In the genomic region with DNA sequence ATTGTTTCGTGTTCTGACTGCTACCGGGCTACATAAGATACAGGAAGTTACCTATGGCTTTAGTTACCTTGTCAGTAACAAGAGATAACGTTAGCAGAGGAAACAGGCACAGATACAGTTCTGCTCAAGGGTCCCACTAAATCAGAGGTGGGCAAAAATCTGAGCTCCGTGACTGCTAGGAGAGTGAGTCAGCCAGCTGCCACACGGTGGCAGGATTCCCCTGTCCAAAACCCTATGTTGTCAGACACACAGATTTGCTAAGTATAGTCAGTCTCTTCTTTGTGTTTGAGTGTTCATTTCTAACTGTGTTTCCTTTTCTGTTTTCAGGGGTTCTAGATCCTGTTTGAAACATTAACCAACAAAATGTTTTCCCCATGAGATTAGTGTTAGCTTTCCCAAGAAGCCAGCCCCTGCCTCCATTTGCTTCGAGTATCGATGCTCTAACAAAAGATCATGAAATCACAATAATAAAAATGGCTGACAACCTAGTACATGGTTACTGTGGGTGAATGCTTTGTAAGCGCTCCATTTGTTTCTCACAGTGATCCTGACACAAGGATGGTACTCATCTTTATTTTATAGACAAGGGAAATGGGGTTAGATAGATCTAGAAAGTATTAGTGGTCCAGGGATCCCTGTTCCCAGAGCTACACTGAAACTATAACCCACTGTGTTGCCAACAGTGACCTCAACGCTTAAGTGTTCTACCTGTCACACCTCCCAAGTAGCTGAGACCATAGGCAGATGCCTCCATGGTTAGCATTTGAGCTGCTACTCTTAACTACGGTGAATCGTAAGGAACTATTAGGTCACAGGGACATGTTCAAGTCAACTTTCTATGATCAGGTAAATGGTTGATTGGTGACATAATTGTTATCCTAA, we compare ENCODE assay signal across 9 mouse cellular contexts. TPM values are rescaled to one million over a fixed set of nuclear protein-coding genes. Genes with fewer than 3 reads are reported as not detected.
DNase-seq lines count a peak whose midpoint lies in the region; ATAC-seq and TF ChIP-seq lines count a peak whose summit lies in the region.
"Had no signal": no experiment of that assay in that cellular context is flagged by ENCODE, and none has a peak within 500 bp of the region (broad histone marks: within the 10 kb centered on the region; RNA-seq: fewer than 3 reads in every experiment).

No protein-coding gene starts in this region.

- in situ Hi-C loops in ES-E14 (cut with MboI; ENCODE audit: low sequenced_read_pairs in 2 of 2, unreplicated experiment in 2 of 2) = loop anchor here in 1 of 2 experiments (25.0 kb wide), 1 partner anchor 386 kb away; no protein-coding TSS in a partner anchor

- WGBS in hindbrain, embryonic 12.5 days = 63% methylated on average over 11 of the region's 11 CpGs

- no peak overlapping the region for H3K4me3 ChIP-seq in ES-E14 (ENCODE audit: insufficient read depth in 1 of 2, low read depth in 1 of 2, low read length in 2 of 2, poor library complexity in 1 of 2, severe bottlenecking in 1 of 2)
- H3K4me3 ChIP-seq in hindbrain, embryonic 12.5 days = no peak overlapping the region

- ATAC-seq in hindbrain, embryonic 12.5 days (ENCODE audit: low FRiP score) = peak; percentile 85
- peak; percentile 75 for ATAC-seq in megakaryocyte-erythroid progenitor cell, adult 5-6 weeks (replicated peaks; ENCODE audit: low FRiP score, low TSS enrichment, poor library complexity, severe bottlenecking)

- DNase-seq in adrenal gland, adult (ENCODE audit: inconsistent age in 2 of 2, low spot score in 1 of 2) = peak; percentile 34 to 74
- no peak for DNase-seq in adrenal gland, postnatal 4 days (ENCODE audit: low spot score in 2 of 2)
- no peak for DNase-seq in ES-E14 (ENCODE audit: low read depth, low spot score)
- peak; percentile 38 for DNase-seq in fibroblast of lung, adult 2 months (ENCODE audit: low read depth)
- peak; percentile 30 for DNase-seq in layer of hippocampus, adult 9-10 months (ENCODE audit: low spot score)
- DNase-seq in splenic B cell, adult 2 months (ENCODE audit: low read depth, low spot score) = peak; percentile 36

- H3K4me2 ChIP-seq in hindbrain, embryonic 12.5 days (replicated peaks) = no peak overlapping the region

- no peak overlapping the region for H3K27ac ChIP-seq in ES-E14 (ENCODE audit: insufficient read depth, low read depth, low read length, poor library complexity, severe bottlenecking)
- no peak overlapping the region for H3K27ac ChIP-seq in hindbrain, embryonic 12.5 days

- H3K4me1 ChIP-seq in ES-E14 (ENCODE audit: control insufficient read depth in 2 of 2, insufficient read depth in 2 of 2, low read length in 2 of 2, poor library complexity in 1 of 2) = peaks cover 5 to 8% of the 10 kb centered on the region in 2 experiments; a peak in 3 of 4 replicates
- H3K4me1 ChIP-seq in hindbrain, embryonic 12.5 days = no peaks in the 10 kb centered on the region

- H3K9ac ChIP-seq in ES-E14 (ENCODE audit: insufficient read depth, low read depth, low read length, poor library complexity, severe bottlenecking) = no peak overlapping the region
- H3K9ac ChIP-seq in hindbrain, embryonic 12.5 days = no peak overlapping the region

- peaks cover 3% of the 10 kb centered on the region for H3K36me3 ChIP-seq in ES-E14 (ENCODE audit: control insufficient read depth, insufficient read depth, low read length, poor library complexity, severe bottlenecking)
- peaks cover 2% of the 10 kb centered on the region; the same call in 1 of the 2 replicates for H3K36me3 ChIP-seq in hindbrain, embryonic 12.5 days
- 0 out of 2 replicates have a peak, but pooled peaks cover under 1% of the 10 kb centered on the region for H3K36me3 ChIP-seq in splenic B cell, adult 2 months (ENCODE audit: control insufficient read depth, insufficient read depth, low read length, poor library complexity, severe bottlenecking)

- no peaks in the 10 kb centered on the region for H3K27me3 ChIP-seq in hindbrain, embryonic 12.5 days
- no peaks in the 10 kb centered on the region for H3K27me3 ChIP-seq in splenic B cell, adult 2 months (ENCODE audit: control insufficient read depth, insufficient read depth, low read length, poor library complexity, severe bottlenecking)

- no peaks in the 10 kb centered on the region for H3K9me3 ChIP-seq in ES-E14 (ENCODE audit: control insufficient read depth, insufficient read depth, low read depth, low read length)
- no peaks in the 10 kb centered on the region for H3K9me3 ChIP-seq in hindbrain, embryonic 12.5 days (replicated peaks)

TF ChIP-seq in ES-E14, 5 proteins besides CTCF, POLR2A, EP300 and RAD21:
- TF ChIP-seq CHD2 (IDR thresholded peaks at IDR 0.05; ENCODE audit: low read depth, low read length) = no peak
- TF ChIP-seq ZC3H11A (IDR thresholded peaks at IDR 0.05; ENCODE audit: borderline replicate concordance, low read depth, low read length) = peak; percentile 96

RNA-seq across cellular contexts. Expression of gene Rad1, which starts 15.3 kb away (rescaled TPM):
- total RNA-seq in adrenal gland, postnatal 4 days (2021) = 10 to 100 TPM; 16.8 to 17.0 TPM
- 29.0 and 36.6 TPM in 2 replicates for total RNA-seq in ES-E14 (2012; rRNA removed)
- polyA plus RNA-seq in hindbrain, embryonic 12.5 days (2016; fragmentation: Nextera tagmentation; extraction: Ambion mirVana) = 32.2 and 33.9 TPM in 2 replicates
- 31.5 and 46.9 TPM in 2 replicates for total RNA-seq in megakaryocyte-erythroid progenitor cell, adult 5-6 weeks (2014; fragmentation: Nextera tagmentation)
- 23.1 and 23.4 TPM in 2 replicates for total RNA-seq in megakaryocyte-erythroid progenitor cell, adult 5-6 weeks (2017)

RNA-seq across cellular contexts. Expression of gene Brix1, which starts 15.3 kb away (rescaled TPM):
- 10 to 100 TPM; 58.6 to 60.3 TPM for total RNA-seq in adrenal gland, postnatal 4 days (2021)
- 35.7 and 54.7 TPM in 2 replicates for total RNA-seq in ES-E14 (2012; rRNA removed)
- 91.0 and 102 TPM in 2 replicates for polyA plus RNA-seq in hindbrain, embryonic 12.5 days (2016; fragmentation: Nextera tagmentation; extraction: Ambion mirVana)
- total RNA-seq in megakaryocyte-erythroid progenitor cell, adult 5-6 weeks (2014; fragmentation: Nextera tagmentation) = 63.7 and 68.4 TPM in 2 replicates
- 64.8 and 73.8 TPM in 2 replicates for total RNA-seq in megakaryocyte-erythroid progenitor cell, adult 5-6 weeks (2017)

RNA-seq across cellular contexts. Expression of gene Dnajc21, which starts 30.8 kb away (rescaled TPM):
- 10 to 100 TPM; 22.3 to 28.3 TPM for total RNA-seq in adrenal gland, postnatal 4 days (2021)
- total RNA-seq in ES-E14 (2012; rRNA removed) = 46.8 and 48.2 TPM in 2 replicates
- 15.3 and 16.0 TPM in 2 replicates for polyA plus RNA-seq in hindbrain, embryonic 12.5 days (2016; fragmentation: Nextera tagmentation; extraction: Ambion mirVana)
- 39.6 and 43.5 TPM in 2 replicates for total RNA-seq in megakaryocyte-erythroid progenitor cell, adult 5-6 weeks (2014; fragmentation: Nextera tagmentation)
- 70.9 and 82.4 TPM in 2 replicates for total RNA-seq in megakaryocyte-erythroid progenitor cell, adult 5-6 weeks (2017)

RNA-seq across cellular contexts. Expression of gene Ttc23l, which starts 57.4 kb away (rescaled TPM):
- not detected for total RNA-seq in adrenal gland, postnatal 4 days (2021)
- total RNA-seq in ES-E14 (2012; rRNA removed) = not detected in 2 replicates
- not detected in 2 replicates for polyA plus RNA-seq in hindbrain, embryonic 12.5 days (2016; fragmentation: Nextera tagmentation; extraction: Ambion mirVana)
- not detected in 2 replicates for total RNA-seq in megakaryocyte-erythroid progenitor cell, adult 5-6 weeks (2014; fragmentation: Nextera tagmentation)
- not detected in 2 replicates for total RNA-seq in megakaryocyte-erythroid progenitor cell, adult 5-6 weeks (2017)
- polyA plus RNA-seq: heart, embryonic 16.5 days had no signal

Comparison
In these comparisons a context has a peak if more than half of its experiments do, and no peak if none do; other contexts are left out.
1. DNase-seq: peak in adrenal gland, adult (2 of 2), fibroblast of lung, adult 2 months (single experiment), layer of hippocampus, adult 9-10 months (single experiment) and splenic B cell, adult 2 months (single experiment); none in adrenal gland, postnatal 4 days (0 of 2) and ES-E14 (single experiment).